Mouse (Mus musculus): Measurements from ENCODE around the gene Dscaml1.

Gene Dscaml1

DNA sequence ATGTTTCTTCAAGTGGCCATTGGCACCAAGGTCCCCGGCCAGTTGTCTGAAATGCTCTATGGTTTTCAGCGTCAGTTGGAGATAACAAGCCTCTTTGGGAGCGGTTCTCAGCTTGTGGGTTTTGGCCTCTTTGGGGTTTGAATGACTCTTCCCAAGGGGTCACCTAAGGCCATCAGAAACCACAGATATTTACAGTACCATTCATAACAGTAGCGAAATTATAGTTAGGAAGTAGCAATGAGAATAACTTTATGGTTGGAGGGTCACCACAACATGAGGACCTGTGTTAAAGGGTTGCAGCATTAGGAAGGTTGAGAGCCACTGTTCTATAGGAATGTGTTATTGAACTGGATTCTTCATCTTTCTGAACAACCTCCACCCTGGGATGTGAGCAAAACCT is 24.9 kb downstream of the Dscaml1 start:
- DNase-seq (ENCODE audit: low read depth in 2 of 2, low spot score in 2 of 2), result no peak

DNA sequence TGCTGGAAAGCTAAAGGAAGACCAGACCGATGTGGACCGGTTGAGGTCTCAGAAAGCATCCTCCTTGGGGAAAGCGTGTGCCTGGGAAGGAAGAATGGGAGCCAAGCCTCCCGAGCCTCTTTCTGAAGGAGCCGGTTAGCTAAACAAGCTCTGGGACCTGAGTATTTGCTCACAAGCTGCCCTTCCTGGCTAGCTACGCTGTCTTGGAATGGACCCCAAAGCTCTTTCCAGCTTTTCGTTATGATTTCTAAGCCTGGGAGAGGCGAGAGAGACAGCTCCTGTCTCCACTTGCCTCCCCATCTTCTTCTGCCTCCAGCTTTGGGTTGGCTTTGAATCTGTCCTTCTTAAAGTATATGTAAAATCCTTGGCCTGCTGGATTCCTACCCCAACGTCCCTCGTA is 27.6 kb downstream of the Dscaml1 start:
- no peak for DNase-seq (ENCODE audit: low read depth in 2 of 2, low spot score in 2 of 2)

DNA sequence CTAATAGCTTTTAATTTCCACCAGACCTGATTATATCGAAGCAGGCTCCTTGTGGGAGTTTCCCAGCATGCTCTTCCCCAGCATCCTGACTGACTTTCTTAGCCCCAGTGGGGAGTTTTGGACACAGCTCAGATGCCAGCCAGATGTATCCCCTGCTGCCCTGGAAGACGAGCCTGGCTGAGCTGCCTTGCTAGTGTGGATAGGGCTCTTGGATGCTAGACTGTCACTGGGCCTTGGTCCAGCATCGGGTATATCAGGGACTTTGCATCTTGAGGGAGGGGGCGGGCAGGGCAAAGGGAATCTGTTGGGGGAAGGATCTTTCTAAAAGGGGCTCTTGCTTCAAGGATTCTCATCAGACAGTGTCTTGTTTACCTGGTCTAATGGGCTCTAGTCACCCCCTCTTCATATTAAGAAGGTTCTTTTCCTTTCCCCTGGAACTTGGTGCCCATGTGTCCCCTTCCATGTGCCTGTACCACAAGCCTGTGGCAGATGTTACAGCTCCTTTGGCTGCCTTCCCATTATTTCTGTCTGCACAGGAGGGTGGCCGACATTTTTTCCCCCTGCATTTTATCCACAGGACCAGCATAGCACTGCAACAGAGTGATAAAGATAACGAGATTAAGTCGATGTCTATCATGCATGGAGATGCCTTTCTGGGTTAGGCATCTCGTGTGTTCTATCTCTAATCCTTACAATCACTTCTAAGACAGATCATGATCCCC is 28.6 kb downstream of the Dscaml1 start:
- DNase-seq (ENCODE audit: low read depth in 2 of 2, low spot score in 2 of 2), result no peak

DNA sequence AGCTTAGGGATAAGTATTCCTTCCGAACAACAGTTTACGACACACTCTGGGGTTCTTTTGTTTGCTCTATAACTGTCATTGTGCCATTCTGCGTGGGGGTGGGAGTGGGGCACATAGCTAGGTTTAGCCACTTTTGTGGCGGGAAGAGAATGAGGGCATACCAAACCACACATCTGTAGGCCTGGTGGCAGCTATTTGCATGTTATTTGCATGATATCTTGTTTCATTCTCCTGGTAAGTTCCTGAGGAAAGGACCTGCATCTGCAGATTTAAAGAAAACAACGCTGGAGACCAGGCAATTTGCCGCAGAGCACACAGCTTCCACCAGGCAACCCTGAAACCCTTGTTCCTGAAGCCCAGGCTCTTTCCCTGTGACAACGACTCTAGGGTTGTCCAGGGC is 30.8 kb downstream of the Dscaml1 start:
- no peak for DNase-seq (ENCODE audit: low read depth in 2 of 2, low spot score in 2 of 2)

DNA sequence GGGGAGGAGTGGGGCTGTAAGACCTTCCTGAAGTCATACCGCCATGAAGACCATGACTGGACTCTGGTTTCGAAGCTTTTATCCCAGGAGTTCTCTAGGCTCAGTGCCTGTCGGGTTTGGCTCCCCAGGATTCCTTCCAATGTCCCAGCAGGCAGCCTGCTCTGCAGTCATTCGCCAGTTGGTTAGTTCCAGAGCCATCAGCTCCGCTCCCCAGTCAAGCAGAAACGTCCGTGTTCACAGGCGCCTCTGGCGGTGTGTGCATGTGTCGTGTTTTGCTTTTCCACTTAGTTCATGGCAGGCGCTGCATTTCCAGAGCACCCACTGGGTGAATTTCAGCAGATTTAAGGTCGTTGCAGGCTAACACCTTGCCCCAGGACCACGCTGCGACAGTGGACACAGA is 31.9 kb downstream of the Dscaml1 start:
- no peak for DNase-seq (ENCODE audit: low read depth in 2 of 2, low spot score in 2 of 2)

DNA sequence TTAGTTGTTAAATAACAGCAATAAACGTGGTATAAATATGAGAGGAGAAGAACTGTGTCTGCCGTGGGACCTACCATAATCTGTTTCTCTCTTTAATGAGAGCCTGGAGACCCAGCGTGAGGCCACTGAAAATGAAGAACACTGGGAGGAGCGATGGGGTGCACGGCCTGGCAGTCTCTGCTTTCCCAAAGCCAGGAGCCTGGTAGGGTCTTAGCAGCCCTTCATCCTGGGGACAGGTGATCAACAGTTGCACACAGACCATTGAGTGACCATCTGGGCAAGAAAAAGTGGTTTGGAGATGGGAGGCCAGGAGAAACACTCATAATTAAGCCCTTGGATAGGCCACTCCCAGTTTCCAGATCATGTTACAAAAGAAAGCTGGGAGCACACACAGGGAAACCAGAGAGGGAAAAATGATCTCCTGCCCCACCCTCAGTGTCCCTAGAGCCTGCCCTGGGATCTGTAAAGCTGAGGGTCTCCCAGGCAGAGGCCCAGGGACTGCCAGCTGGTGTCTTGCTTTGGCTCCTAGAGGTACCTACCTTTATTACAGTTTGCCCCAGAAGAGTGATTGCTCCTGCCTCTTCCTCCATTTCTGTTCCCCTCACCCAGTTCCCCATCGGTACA is 39.1 kb downstream of the Dscaml1 start:
- no peak for DNase-seq (ENCODE audit: low read depth in 2 of 2, low spot score in 2 of 2)

DNA sequence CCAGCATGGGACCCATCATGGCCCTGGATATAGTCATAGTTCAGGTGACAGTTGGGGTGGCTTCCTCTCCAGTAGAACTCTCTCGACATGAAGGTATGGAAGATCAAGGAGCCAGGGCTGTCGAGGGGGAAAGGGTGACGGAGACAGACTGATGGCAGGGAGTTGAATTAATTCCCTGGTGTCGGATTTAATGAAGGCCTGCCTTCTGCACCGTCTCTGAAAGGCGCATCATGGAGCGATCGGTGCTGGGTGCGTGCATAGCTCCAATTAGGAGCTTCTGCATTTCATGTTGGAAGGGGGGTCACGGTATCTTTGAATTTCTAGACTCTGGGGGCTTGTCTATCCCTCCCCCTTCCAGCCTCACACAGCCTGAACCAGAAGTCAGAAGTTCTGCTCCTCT is 41.8 kb downstream of the Dscaml1 start:
- no peak for DNase-seq (ENCODE audit: low read depth in 2 of 2, low spot score in 2 of 2)

DNA sequence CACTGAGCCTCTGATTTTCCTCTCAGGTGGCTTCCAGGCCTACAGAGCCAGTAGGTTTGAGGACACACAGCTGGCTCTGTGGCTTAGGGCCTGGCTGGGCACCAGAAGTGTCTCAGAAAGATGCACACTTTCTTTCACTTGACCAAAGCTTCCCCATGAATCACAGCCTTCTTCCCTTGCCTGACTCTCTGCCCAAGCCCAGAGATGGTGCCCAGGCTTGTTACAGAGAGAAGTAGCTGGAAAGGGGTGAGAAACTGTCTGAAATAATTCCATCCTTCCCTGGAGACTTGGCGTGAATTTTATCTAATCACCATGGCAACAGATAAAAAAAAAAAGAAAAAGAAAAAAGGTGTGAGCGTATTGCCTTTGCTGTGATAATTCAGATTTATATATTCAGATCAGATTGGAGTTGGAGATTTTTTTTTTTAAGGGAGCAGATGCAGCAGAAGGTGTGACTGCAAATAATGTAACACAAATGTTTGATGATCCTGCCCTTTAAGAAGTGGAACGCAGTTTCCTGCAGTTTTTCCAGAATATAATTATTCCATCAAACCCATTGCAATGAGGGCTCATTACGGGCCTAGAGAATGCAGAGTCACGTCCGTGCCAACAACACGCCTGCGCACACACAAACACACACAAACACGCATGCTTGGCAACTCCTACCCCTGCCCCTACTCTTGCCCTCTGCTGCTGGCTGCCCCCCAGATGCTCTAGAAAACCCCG is 44.5 kb downstream of the Dscaml1 start:
- no peak for DNase-seq (ENCODE audit: low read depth in 2 of 2, low spot score in 2 of 2)

DNA sequence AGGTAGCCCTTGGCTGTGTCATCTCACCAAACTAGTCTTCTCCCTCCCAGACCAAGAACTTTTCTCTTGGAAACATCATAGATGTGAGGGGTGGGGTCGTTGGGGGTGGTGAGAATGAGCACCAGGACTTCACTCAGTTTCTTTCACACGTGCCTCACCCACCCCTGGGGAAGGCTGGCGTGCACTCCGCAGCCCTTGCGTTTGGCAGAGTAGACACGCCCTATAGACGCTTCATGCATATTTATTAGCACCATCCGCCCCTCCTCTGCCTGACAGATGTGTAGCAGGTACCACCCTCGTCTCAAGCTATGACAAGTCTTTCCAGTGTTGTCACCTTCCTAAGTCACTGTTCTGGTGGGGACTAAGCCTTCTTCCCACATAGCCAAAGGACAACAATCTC is 45.3 kb downstream of the Dscaml1 start:
- no peak for DNase-seq (ENCODE audit: low read depth in 2 of 2, low spot score in 2 of 2)

DNA sequence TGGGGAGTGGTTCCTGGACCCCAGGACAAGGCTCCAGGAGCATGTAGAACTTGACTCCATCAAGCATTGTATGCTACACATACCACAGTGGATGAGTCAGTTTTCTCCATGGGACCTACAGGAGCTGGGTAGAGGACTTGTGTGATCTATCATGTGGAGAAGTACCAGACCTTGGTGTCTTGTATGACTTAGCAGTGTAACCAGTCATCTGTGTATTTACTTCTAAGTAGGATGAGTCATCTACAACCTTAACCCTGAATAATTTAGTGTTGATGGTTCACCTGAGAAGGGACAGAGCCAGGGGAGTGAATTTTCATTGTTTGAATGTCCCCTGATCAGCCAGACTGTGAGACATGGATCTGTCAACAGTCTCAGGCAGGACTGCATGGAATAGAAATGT is 48.4 kb downstream of the Dscaml1 start:
- no peak for DNase-seq (ENCODE audit: low read depth in 2 of 2, low spot score in 2 of 2)

DNA sequence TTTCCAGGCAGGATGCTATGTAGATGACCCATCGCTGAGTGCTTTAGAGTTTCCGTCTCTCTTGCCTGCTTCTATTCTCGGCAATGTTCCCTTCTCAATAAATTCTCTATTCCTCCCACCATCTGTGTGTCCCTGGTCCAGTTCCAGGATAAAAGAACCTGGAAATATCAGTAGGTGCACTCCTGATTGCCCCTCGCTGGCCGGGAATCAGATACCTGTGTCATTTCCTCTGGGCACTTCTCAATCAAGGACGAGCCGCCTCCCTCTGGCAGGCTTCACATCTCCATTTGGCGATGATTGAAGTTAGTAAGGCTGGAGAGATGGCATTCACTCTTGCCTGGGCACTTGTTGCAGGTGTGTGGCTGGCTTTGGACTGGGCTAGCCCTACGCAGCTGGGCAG is 54.5 kb downstream of the Dscaml1 start:
- no peak for DNase-seq (ENCODE audit: low read depth in 2 of 2, low spot score in 2 of 2)

DNA sequence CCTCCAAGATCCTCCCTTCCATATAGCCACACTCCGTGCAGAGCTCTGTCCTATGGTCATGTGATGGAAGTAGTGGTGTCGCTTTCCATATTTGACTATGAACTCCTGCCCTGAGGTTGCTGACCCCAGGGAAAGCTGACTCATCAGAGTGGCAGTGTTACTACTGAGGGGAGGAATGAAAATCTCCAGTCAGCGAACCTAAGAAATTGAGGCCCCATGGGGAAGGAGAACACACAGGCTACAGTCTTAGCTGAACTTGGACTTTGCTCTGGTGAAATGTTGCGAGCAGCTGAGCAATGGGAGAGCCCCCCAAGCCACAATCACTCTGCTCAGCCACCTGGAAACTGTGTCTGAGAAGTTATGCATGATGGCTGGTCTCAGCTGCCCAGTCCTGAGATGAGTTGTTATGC is 60.2 kb downstream of the Dscaml1 start:
- DNase-seq (ENCODE audit: low read depth in 2 of 2, low spot score in 2 of 2), result no peak

DNA sequence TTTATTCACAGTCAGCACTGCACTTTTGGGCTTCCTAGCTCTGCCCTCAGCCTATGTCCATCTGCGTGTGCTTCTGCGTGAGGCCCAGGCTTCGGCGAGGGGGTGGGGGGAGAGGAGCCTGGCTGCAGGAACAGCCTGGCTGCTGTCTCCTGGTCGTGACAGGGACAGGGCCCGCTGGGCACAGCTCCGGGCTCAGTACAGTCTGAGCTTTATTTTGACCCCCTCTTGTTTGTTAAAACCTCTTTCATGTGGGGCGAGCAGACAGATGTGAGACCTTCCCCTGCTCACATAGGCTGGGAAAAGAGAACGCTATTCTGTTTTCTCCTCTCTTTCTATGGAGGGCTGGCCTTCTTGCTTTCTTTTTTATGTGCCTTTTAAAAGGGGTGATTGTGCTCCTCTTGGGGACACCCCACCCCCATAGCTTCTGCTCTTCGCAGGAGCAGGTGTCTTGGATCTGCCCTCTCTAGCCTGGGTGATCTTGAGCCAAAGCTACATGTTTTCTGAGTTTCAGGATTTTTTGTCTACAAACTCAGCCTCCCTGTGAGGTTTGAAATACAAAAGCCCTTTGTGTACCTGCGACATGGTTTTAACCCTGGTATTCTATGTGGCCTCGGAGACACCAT is 60.9 kb downstream of the Dscaml1 start:
- DNase-seq (ENCODE audit: low read depth in 2 of 2, low spot score in 2 of 2), result no peak

DNA sequence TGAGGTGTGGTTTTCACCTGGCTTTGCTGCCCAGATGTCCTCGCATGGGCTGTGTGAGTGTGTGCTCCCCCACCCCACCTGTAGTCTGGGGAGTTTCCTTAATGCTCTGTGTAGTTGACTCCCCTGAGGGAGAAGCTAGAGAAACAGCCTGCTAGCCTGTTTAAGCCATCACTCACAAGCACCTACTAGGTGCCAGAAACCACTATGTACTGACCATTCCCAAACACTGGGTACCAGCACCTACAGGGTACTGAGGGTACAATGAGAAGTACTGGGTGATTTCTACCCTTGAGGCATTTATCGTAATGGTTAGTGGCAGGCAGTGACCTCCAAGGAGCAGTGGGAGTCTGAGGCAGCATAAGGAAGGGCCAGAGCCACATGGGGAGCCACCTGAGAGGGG is 64.5 kb downstream of the Dscaml1 start:
- no peak for DNase-seq (ENCODE audit: low read depth in 2 of 2, low spot score in 2 of 2)

DNA sequence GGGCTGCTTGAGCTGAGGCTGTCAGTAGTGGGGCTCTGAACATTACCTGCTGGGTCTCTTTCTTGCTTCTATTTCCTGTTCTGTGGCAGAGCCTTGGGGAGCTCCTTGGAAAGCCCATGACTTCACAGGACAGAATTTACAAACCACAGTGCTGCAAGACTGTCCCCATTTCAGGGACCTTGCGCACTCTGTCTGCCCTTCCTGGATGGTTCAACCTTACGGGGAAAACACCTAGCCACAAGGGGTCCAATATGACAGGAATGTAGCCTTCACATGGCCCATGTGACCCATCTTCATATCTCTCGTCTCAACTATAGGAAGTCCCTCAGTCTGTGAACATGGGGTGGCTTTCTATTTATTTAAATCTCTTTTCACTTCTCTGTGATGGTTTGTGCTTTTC is 68.5 kb downstream of the Dscaml1 start:
- DNase-seq (ENCODE audit: low read depth in 2 of 2, low spot score in 2 of 2), result no peak

DNA sequence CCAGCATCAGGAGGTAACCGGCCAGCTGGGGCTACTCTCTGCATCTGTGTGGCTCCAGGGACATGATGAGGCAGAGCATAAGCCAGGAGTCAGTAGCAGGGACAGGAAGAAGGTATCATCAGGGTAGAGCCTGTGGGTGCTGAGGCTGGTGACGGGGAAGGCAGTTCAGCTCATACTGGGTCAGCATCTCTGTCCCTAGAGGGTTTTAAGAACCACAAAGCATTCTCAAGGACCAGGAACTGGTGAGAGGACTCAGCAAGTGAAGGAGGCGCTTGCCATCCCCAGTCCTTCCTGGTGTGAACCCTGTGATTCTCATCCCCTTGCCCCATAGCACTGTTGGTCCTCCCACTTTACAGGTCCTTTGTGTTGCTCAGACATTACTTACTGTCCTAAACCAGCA is 69.9 kb downstream of the Dscaml1 start:
- no peak for DNase-seq (ENCODE audit: low read depth in 2 of 2, low spot score in 2 of 2)

DNA sequence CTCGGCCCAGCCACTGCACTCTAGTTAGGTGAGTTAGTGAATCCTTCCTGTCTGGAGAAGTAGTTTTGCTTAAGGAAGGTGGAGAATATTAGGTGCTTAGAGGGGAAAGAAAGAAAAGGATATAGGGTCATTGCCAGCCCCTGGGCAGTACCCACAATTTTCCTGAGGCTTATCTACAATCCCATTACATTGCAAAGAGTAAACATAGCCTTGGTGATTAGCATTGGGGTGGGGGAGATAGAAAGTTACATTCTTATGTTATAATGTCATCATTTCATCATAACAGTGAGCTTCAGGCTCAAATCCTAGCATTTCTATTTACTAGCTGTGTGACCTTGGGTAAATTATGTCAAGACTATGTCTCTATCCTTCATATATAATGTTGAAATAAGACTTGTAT is 70.5 kb downstream of the Dscaml1 start:
- no peak for DNase-seq (ENCODE audit: low read depth in 2 of 2, low spot score in 2 of 2)

DNA sequence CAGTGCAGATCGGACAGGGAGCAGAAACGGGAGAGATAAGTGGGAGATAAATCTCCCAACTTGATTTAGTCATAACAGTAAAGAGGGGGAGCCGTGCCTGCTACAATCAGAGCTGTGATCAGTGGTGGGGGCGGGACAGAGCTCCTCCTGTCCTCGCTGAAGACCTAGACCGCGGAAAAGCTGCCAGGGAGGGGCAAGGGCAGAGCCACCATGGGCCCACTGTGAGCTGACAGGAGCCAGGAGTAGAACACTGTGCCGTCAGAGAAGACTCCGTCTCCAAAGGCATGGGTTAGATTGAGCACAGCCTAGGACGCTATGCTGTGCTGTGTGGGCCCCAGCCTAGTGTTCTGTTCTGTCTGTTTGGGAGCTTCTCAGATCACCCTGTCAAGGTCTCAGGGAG is 72.8 kb downstream of the Dscaml1 start:
- no peak for DNase-seq (ENCODE audit: low read depth in 2 of 2, low spot score in 2 of 2)

DNA sequence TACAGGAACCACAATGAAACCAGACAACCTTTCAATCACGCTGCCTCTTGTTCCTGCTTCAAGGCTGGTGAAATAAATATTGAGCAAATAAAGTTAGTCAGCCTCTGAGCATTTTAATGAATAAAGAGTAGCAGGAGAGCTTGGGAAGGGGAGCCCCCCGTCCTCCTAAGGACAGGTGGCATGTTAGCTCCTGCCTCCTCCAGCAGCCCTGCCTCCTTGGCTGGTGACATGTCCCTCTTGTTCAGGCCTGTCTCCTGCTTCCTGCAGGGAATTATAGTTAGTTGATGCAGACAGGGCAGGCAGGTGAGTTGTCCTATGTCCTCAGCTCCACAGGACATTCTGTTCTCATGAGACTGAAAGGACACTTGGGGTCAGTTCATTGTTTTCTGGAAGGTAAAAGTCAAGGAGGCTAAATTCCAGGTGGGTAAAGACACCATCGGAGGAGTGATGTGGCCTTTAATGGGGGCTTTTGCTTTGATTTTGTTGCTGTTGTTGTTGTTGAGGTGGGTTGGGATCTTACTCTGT is 73.7 kb downstream of the Dscaml1 start:
- DNase-seq (ENCODE audit: low read depth in 2 of 2, low spot score in 2 of 2), result no peak

DNA sequence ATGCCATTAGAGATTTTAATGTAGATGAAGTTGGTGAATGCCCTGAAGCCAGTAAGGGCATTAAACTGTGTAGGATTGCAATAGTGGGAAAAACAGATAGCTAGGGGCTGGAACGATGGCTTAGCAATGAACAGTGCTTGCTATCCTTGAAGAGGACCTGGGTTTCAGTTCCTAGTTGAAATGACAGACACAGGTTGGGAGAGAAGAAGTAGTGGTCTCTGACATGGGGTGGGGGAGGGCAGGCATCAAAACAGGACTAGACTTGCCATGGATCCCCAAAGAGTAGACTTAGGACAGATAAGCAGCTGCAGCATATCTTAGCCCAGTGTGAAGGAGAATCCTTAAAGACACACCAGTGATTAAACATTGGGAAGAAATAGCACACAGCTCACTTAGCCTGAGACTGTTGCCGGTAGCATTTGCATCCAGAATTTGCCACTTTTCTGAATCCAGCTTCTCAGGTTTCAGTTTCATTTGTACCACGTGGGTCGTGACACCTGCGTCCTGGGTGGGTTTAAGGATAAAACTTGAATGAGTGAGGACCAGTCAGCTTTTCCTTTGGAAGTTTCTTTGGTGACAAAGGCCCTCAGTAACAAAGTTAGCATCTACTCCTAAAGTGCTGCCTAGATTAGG is 75.0 kb downstream of the Dscaml1 start:
- no peak for DNase-seq (ENCODE audit: low read depth in 2 of 2, low spot score in 2 of 2)

DNA sequence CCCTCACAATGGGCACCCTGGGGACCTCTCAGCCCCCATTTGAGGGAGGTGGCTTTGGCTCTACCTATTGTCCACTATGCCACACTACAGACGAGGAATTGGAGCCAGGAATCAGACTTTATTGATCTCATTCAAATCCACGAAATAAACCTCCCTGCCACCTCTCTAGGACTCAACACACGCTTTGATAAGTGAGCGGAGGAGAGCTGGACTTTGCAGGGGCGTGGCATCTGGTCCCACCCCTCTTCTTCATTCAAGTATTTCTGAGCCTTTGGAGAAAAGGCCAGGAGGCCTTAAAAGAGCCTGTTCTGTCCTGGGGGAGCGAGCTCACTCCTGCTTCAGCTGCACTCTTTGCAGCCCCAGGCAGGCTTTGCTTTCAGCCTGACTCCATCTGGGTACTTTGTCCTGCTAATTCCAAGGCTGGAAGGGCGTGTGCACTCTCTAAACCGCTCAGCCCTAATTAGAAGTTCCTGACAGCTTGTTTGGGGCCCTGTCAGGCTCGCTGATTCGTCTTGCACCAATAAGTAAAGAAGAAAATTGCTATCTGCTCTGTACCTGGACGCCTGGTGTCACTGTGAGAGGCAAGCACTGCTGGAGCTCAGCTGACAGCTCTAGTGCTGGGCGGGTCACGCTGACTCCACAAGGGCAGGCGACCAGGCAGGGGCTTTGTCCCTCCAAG is 75.7 kb downstream of the Dscaml1 start:
- no peak for DNase-seq (ENCODE audit: low read depth in 2 of 2, low spot score in 2 of 2)

All from CD8-positive naive resting alpha-beta T cell, adult 2 months (primary cell).